9 mouse cellular contexts compared by ENCODE assay signal in the genomic region with DNA sequence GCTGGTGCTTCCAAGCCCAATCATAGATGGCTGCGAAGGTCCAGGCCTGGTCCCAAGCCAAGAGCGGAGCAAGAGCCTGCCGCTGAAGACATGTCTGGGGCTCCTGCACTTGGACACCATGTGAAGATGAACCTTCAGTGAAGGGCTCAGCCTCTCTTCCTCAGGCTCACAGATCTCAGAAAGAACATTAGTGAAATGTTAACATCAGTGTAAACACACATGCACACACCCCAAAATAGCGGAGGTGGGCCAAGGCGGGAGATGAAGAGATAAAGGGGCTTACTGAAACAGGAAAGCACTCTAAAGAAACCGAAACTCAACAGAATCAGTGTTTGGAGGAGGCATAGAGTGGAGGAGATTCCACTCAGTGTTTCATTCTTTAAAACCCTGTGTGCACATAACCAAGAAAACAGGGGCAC. TPM values are rescaled to one million over a fixed set of nuclear protein-coding genes. Genes with fewer than 3 reads are reported as not detected.
DNase-seq lines count a peak whose midpoint lies in the region; ATAC-seq and TF ChIP-seq lines count a peak whose summit lies in the region.
"Had no signal": no experiment of that assay in that cellular context is flagged by ENCODE, and none has a peak within 500 bp of the region (broad histone marks: within the 10 kb centered on the region; RNA-seq: fewer than 3 reads in every experiment).

No protein-coding gene starts in this region.

- no peak overlapping the region for H3K4me2 ChIP-seq in kidney, postnatal 0 days (ENCODE audit: low read length)

- no peaks in the 10 kb centered on the region for H3K36me3 ChIP-seq in heart, embryonic 10.5 days
- no peaks in the 10 kb centered on the region for H3K36me3 ChIP-seq in kidney, postnatal 0 days (ENCODE audit: insufficient read depth, low read length)
- no peaks in the 10 kb centered on the region for H3K36me3 ChIP-seq in small intestine, adult 2 months (ENCODE audit: control insufficient read depth, insufficient read depth, low read length)
- H3K36me3 ChIP-seq in hindbrain, embryonic 10.5 days: no peaks in the 10 kb centered on the region

- no peaks in the 10 kb centered on the region for H3K27me3 ChIP-seq in heart, embryonic 10.5 days (ENCODE audit: insufficient read depth, poor library complexity, severe bottlenecking)
- no peaks in the 10 kb centered on the region for H3K27me3 ChIP-seq in kidney, postnatal 0 days (ENCODE audit: insufficient read depth, low read length)
- H3K27me3 ChIP-seq in small intestine, adult 2 months (ENCODE audit: control insufficient read depth, insufficient read depth, low read length): no peaks in the 10 kb centered on the region
- H3K27me3 ChIP-seq in hindbrain, embryonic 10.5 days (ENCODE audit: insufficient read depth, poor library complexity, severe bottlenecking): no peaks in the 10 kb centered on the region
- H3K27me3 ChIP-seq: Patski had no signal

- H3K4me1 ChIP-seq in heart, embryonic 10.5 days: 0 out of 2 replicates have a peak, but pooled peaks cover 7% of the 10 kb centered on the region
- H3K4me1 ChIP-seq in kidney, postnatal 0 days (replicated peaks; ENCODE audit: insufficient read depth, low read length): peaks cover 12% of the 10 kb centered on the region; the same call in 1 of the 2 replicates
- H3K4me1 ChIP-seq in small intestine, adult 2 months (ENCODE audit: control insufficient read depth, insufficient read depth, insufficient read length, low read length): peaks cover 10% of the 10 kb centered on the region
- no peaks in the 10 kb centered on the region for H3K4me1 ChIP-seq in hindbrain, embryonic 10.5 days (replicated peaks)

- no peak overlapping the region for H3K9ac ChIP-seq in kidney, postnatal 0 days (ENCODE audit: low read depth, low read length)

- H3K4me3 ChIP-seq in heart, embryonic 10.5 days: no peak overlapping the region
- no peak overlapping the region for H3K4me3 ChIP-seq in kidney, postnatal 0 days (replicated peaks; ENCODE audit: low read depth, low read length)
- no peak overlapping the region for H3K4me3 ChIP-seq in small intestine, adult 2 months (ENCODE audit: low read depth, low read length)
- no peak overlapping the region for H3K4me3 ChIP-seq in hindbrain, embryonic 10.5 days

- ATAC-seq in kidney, postnatal 0 days (replicated peaks; ENCODE audit: low FRiP score, low read depth): no peak

- 73% methylated on average over 6 of the region's 6 CpGs for WGBS in heart, embryonic 10.5 days
- WGBS in kidney, postnatal 0 days: 69% methylated on average over 6 of the region's 6 CpGs
- 35% methylated on average over 6 of the region's 6 CpGs for WGBS in small intestine, adult 2 months
- WGBS in hindbrain, embryonic 10.5 days: 93% methylated on average over 6 of the region's 6 CpGs

- TF ChIP-seq CTCF in kidney, postnatal 0 days (IDR thresholded peaks at IDR 0.05; ENCODE audit: low read depth): no peak
- TF ChIP-seq CTCF in small intestine, adult 2 months (IDR thresholded peaks at IDR 0.05; ENCODE audit: extremely low read depth, insufficient read length, insufficient replicate concordance, low read depth, low read length): no peak

- H3K9me3 ChIP-seq in heart, embryonic 10.5 days: no peaks in the 10 kb centered on the region
- H3K9me3 ChIP-seq in kidney, postnatal 0 days (replicated peaks; ENCODE audit: low read length): no peaks in the 10 kb centered on the region
- H3K9me3 ChIP-seq in hindbrain, embryonic 10.5 days: no peaks in the 10 kb centered on the region

- peak; percentile 52 for DNase-seq in heart, adult 8-10 months (ENCODE audit: low spot score)
- no peak for DNase-seq in heart, embryonic 10.5 days (ENCODE audit: low spot score)
- peak; percentile 4 for DNase-seq in NIH3T3 (ENCODE audit: low read depth)
- no peak for DNase-seq in kidney, postnatal 0 days (ENCODE audit: low spot score)
- no peak for DNase-seq in hindbrain, embryonic 10.5 days (ENCODE audit: low spot score)
- no peak for DNase-seq in layer of hippocampus, adult 11-12 months (ENCODE audit: low spot score)
- DNase-seq in cerebellum, adult 11-12 months: no peak

- no peak for TF ChIP-seq POLR2A in small intestine, adult 2 months (IDR thresholded peaks at IDR 0.05; ENCODE audit: low read depth, low read length)

- no peak overlapping the region for H3K27ac ChIP-seq in heart, embryonic 10.5 days
- 0 out of 2 replicates have a peak overlapping the region, but pooled peaks have one; percentile 36 for H3K27ac ChIP-seq in kidney, postnatal 0 days
- H3K27ac ChIP-seq in small intestine, adult 2 months (ENCODE audit: insufficient read depth, low read depth, low read length): peak overlapping the region; percentile 72
- H3K27ac ChIP-seq in hindbrain, embryonic 10.5 days: no peak overlapping the region

RNA-seq across cellular contexts. Expression of gene Ets2, which starts 48.3 kb away (rescaled TPM):
- total RNA-seq in heart, adult 8-10 months (2022): 10 to 100 TPM; 59.7 to 95.7 (median 76.1) TPM
- 38.5 and 41.0 TPM in 2 replicates for polyA plus RNA-seq in heart, embryonic 10.5 days (2016; fragmentation: Nextera tagmentation; extraction: Ambion mirVana)
- polyA plus RNA-seq in kidney, postnatal 0 days (2015; fragmentation: Nextera tagmentation; extraction: Ambion mirVana): 50.8 and 51.7 TPM in 2 replicates
- 69.5 and 115 TPM in 2 replicates for polyA plus RNA-seq in small intestine, adult 2 months (2012; rRNA removed)
- 19.6 and 23.9 TPM in 2 replicates for polyA plus RNA-seq in hindbrain, embryonic 10.5 days (2016; fragmentation: Nextera tagmentation; extraction: Ambion mirVana)

Comparison
In these comparisons a context has a peak if more than half of its experiments do, and no peak if none do; other contexts are left out.
1. DNase-seq: peak in heart, adult 8-10 months (single experiment) and NIH3T3 (single experiment); none in heart, embryonic 10.5 days (single experiment), kidney, postnatal 0 days (single experiment), hindbrain, embryonic 10.5 days (single experiment), layer of hippocampus, adult 11-12 months (single experiment) and cerebellum, adult 11-12 months (single experiment).
2. H3K27ac ChIP-seq: peak in kidney, postnatal 0 days (single experiment) and small intestine, adult 2 months (single experiment); none in heart, embryonic 10.5 days (single experiment) and hindbrain, embryonic 10.5 days (single experiment).